22 mouse cellular contexts compared by ENCODE assay signal in the genomic region with DNA sequence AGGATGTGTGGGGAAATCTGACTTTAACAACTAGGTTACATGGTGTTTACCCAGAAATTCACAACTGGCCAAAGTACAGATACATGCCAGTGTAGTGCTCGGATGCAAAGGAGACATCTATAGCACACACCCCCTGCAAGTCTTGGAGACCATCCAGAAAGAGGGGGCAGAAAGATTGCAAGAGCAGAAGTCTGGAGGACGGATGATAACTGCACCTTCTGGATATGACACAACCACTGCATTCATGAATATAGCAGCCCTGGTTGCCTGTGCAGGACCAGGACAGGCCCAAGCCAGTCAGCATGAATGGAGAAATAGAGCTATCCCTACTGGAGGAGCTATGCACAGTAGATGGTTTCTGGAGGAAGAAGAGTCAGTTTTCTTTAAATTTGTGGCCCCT.
"Had no signal": no experiment of that assay in that cellular context is flagged by ENCODE, and none has a peak within 500 bp of the region (broad histone marks: within the 10 kb centered on the region; RNA-seq: fewer than 3 reads in every experiment).

No protein-coding gene starts in this region.

- H3K36me3 ChIP-seq: heart, embryonic 10.5 days; heart, embryonic 12.5 days; hindbrain, embryonic 13.5 days; hindbrain, embryonic 15.5 days; limb, embryonic 10.5 days; limb, embryonic 12.5 days; liver, embryonic 13.5 days had no signal

- DNase-seq: gastrocnemius, adult 2 months; gastrocnemius, postnatal 10 days; gastrocnemius, postnatal 25 days; heart, adult 18-20 months; heart, postnatal 14 days; heart, postnatal 36 days; kidney, adult 18-20 months; kidney, adult 8-10 months; kidney, postnatal 10 days; kidney, postnatal 25 days; kidney, postnatal 4 days; liver; liver, embryonic 13.5 days had no signal

- H3K9ac ChIP-seq: heart, embryonic 12.5 days; hindbrain, embryonic 13.5 days; hindbrain, embryonic 15.5 days; limb, embryonic 12.5 days; liver, embryonic 13.5 days had no signal

- H3K9me3 ChIP-seq: heart, embryonic 10.5 days; heart, embryonic 12.5 days; hindbrain, embryonic 13.5 days; hindbrain, embryonic 15.5 days; limb, embryonic 10.5 days; limb, embryonic 12.5 days; liver, embryonic 13.5 days had no signal

- H3K4me3 ChIP-seq: gastrocnemius, adult 2 months; heart, embryonic 10.5 days; heart, embryonic 12.5 days; hindbrain, embryonic 13.5 days; hindbrain, embryonic 15.5 days; layer of hippocampus, adult 2 months; left cerebral cortex, adult 2 months; limb, embryonic 10.5 days; limb, embryonic 12.5 days; liver, embryonic 13.5 days had no signal

- H3K27ac ChIP-seq: gastrocnemius, adult 2 months; heart, embryonic 10.5 days; hindbrain, embryonic 13.5 days; hindbrain, embryonic 15.5 days; hindbrain, postnatal 0 days; layer of hippocampus, adult 2 months; left cerebral cortex, adult 2 months; limb, embryonic 10.5 days; limb, embryonic 12.5 days; liver, embryonic 13.5 days had no signal

- H3K27me3 ChIP-seq: heart, embryonic 12.5 days; hindbrain, embryonic 13.5 days; hindbrain, embryonic 15.5 days; limb, embryonic 12.5 days; liver, embryonic 13.5 days had no signal

- H3K4me1 ChIP-seq: liver, embryonic 13.5 days had no signal
